Mouse (Mus musculus) CH12.LX (cell line): ENCODE measurements around the gene Ghitm.

ENCODE experiments used
- CTCF ChIP-seq, 2 experiments: IDR thresholded peaks in 1 of 2; conservative IDR thresholded peaks in 1 of 2; 2 replicates each; pipeline ENCODE4 v1.5.1; 2011 to 2012; ENCODE audit warnings: low read depth in 2 of 2, low read length in 2 of 2, improper control_type of control experiment in 1 of 2, inconsistent platforms in 1 of 2, mild to moderate bottlenecking in 1 of 2, moderate library complexity in 1 of 2
- ELF1 ChIP-seq: IDR thresholded peaks from 2 replicates; pipeline ENCODE4 v1.6.1; 2014; ENCODE audit warnings: low read depth, mild to moderate bottlenecking, inconsistent platforms, low read length, improper control_type of control experiment
- EP300 ChIP-seq: IDR thresholded peaks from 2 replicates; pipeline ENCODE4 v1.6.1; 2011; ENCODE audit warnings: low read length, improper control_type of control experiment
- GABPA ChIP-seq: IDR thresholded peaks from 2 replicates; pipeline ENCODE4 v1.6.1; 2012; ENCODE audit warnings: low read depth, low read length, improper control_type of control experiment, inconsistent platforms; ENCODE audit not compliant: insufficient replicate concordance
- KAT2A ChIP-seq: IDR thresholded peaks from 2 replicates; pipeline ENCODE4 v1.6.1; 2012; ENCODE audit warnings: low read length, improper control_type of control experiment, inconsistent platforms; ENCODE audit not compliant: insufficient replicate concordance
- MAZ ChIP-seq: IDR thresholded peaks from 2 replicates; pipeline ENCODE4 v1.6.1; 2012; ENCODE audit warnings: low read depth, mild to moderate bottlenecking, inconsistent platforms, low read length, improper control_type of control experiment, moderate library complexity
- POLR2A ChIP-seq: IDR thresholded peaks from 2 replicates; pipeline ENCODE4 v1.6.1; 2011; ENCODE audit warnings: low read depth, mild to moderate bottlenecking, improper control_type of control experiment, low read length
- RAD21 ChIP-seq: IDR thresholded peaks from 2 replicates; pipeline ENCODE4 v1.6.1; 2011; ENCODE audit warnings: low read depth, mild to moderate bottlenecking, low read length, improper control_type of control experiment, moderate library complexity
- RCOR1 ChIP-seq: conservative IDR thresholded peaks from 2 replicates; pipeline ENCODE4 v1.6.1; 2012; ENCODE audit warnings: low read depth, mild to moderate bottlenecking, inconsistent platforms, low read length, improper control_type of control experiment
- SIN3A ChIP-seq: IDR thresholded peaks from 2 replicates; pipeline ENCODE4 v1.6.1; 2012; ENCODE audit warnings: low read length, improper control_type of control experiment, inconsistent platforms
- USF1 ChIP-seq: IDR thresholded peaks from 2 replicates; pipeline ENCODE4 v1.6.1; 2014; ENCODE audit warnings: low read depth, mild to moderate bottlenecking, inconsistent platforms, low read length, improper control_type of control experiment
- ZC3H11A ChIP-seq: IDR thresholded peaks from 2 replicates; pipeline ENCODE4 v1.6.1; 2012; ENCODE audit warnings: low read depth, mild to moderate bottlenecking, inconsistent platforms, low read length, improper control_type of control experiment
- ZMIZ1 ChIP-seq: IDR thresholded peaks from 2 replicates; pipeline ENCODE4 v1.6.1; 2012; ENCODE audit warnings: low read depth, mild to moderate bottlenecking, inconsistent platforms, low read length, improper control_type of control experiment

- TF ChIP-seq RCOR1 = no peak
- no peak for TF ChIP-seq CTCF (conservative IDR thresholded peaks at IDR 0.05 in 1 of 2, IDR thresholded peaks at IDR 0.05 in 1 of 2; ENCODE audit: low read depth in 2 of 2, low read length in 2 of 2)
- no peak for TF ChIP-seq EP300
- no peak for TF ChIP-seq RAD21
- no peak for TF ChIP-seq ZMIZ1
- no peak for TF ChIP-seq ELF1
- no peak for TF ChIP-seq POLR2A
- no peak for TF ChIP-seq ZC3H11A
- TF ChIP-seq GABPA = no peak
- TF ChIP-seq MAZ = no peak
- no peak for TF ChIP-seq KAT2A
- no peak for TF ChIP-seq SIN3A
- TF ChIP-seq USF1 = no peak
Measured at GRCm38 (mm10) chr14:37163277-37163956, 28.3 kb upstream of the Ghitm start.
